Mouse (Mus musculus): Measurements from ENCODE around the gene Msrb2. TPM values are rescaled to one million over a fixed set of nuclear protein-coding genes. Genes with fewer than 3 reads are reported as not detected.

Gene Msrb2
- polyA plus RNA-seq, 1 experiment from 2014 or later: 22.0 TPM

GRCm38 (mm10) chr2:19362880-19363279 is 8.4 kb upstream of the Msrb2 start:
- WGBS: 36% methylated on average over 1 of the region's 1 CpGs
- Histone ChIP-seq H3K4me2 (no peak overlapping the region), H3K27me3 (replicated peaks) (no peaks in the 10 kb centered on the region), H3K9me3 (no peaks in the 10 kb centered on the region), H3K27ac (no peak overlapping the region), H3K4me3 (replicated peaks) (no peak overlapping the region), H3K36me3 (no peaks in the 10 kb centered on the region), H3K9ac (no peak overlapping the region), H3K4me1 (no peaks in the 10 kb centered on the region)
- peak; percentile 58; the same call in 1 of the 2 replicates for ATAC-seq (ENCODE audit: insufficient read depth, low FRiP score, low read depth)

DNA sequence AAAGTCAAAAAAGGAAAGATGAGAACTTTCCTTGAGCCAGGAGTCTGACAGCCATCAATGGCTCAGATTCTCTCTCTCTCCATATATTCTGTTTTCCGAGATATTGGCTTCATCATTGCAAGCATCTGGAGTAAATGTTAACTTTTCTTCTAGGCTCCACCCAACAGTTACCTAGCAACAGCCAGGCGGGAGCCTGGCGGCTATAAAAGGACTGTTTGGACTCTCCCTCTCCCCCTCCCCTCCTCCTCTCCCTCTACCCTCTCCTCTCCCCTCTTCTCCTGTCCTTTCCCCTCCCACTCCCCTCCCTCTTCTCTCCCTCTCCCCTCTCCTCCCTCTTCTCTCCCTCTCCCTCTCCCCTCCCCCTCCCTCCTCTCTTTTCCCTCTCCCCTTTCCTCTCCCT is 4.8 kb upstream of the Msrb2 start:
- Histone ChIP-seq H3K9ac (no peak overlapping the region), H3K36me3 (no peaks in the 10 kb centered on the region), H3K4me2 (no peak overlapping the region), H3K4me1 (no peaks in the 10 kb centered on the region), H3K9me3 (no peaks in the 10 kb centered on the region), H3K27me3 (replicated peaks) (no peaks in the 10 kb centered on the region), H3K4me3 (replicated peaks) (no peak overlapping the region), H3K27ac (no peak overlapping the region)
- WGBS: 25% methylated on average over 3 of the region's 3 CpGs
- no peak for ATAC-seq (ENCODE audit: insufficient read depth, low FRiP score, low read depth)

DNA sequence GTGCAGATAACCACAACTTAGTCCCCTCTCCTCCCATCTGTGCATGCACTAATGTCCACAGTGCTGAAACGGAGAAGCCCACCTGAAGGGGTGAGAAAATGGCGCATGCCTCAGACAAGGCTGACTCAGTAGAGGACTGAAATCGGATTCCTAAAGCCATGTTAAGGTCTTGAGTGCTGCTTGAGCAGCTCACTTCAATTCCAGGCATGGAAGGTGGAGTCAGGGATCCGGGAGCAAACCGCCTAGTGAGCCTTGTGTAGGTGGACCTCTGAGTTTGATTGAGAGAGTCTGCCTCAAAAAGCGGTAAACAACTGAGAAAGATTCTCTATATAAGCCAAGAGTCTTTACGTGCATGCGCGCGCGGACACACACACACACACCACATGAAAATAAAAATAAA is 4.1 kb upstream of the Msrb2 start:
- no peak for ATAC-seq (ENCODE audit: insufficient read depth, low FRiP score, low read depth)
- no peak overlapping the region for H3K4me3 ChIP-seq (replicated peaks)
- no peak overlapping the region for H3K27ac ChIP-seq
- H3K27me3 ChIP-seq (replicated peaks): no peaks in the 10 kb centered on the region
- no peaks in the 10 kb centered on the region for H3K36me3 ChIP-seq
- 77% methylated on average over 11 of the region's 11 CpGs for WGBS
- no peaks in the 10 kb centered on the region for H3K9me3 ChIP-seq
- H3K9ac ChIP-seq: no peak overlapping the region
- H3K4me1 ChIP-seq: 0 out of 2 replicates have a peak, but pooled peaks cover 2% of the 10 kb centered on the region
- no peak overlapping the region for H3K4me2 ChIP-seq

DNA sequence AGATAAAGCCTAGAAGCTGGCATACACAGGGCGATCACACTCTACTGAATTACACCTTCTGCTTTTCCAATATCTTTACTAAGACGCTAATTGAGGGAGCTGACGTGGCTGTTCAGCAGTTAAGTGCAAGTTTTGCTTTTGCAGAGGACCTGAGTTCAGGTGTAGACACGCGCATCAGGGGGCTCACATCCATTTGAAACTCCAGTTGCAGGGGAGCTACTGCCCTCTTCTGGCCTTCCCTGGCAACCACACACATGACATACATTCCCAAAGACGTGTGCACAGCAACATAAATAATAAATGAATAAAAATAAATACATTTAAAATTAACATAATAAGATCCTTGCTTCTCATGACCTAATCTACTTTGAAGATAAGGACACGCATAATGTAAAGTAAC is 2.5 kb downstream of the Msrb2 start:
- no peak overlapping the region for H3K27ac ChIP-seq
- no peaks in the 10 kb centered on the region for H3K27me3 ChIP-seq (replicated peaks)
- ATAC-seq (ENCODE audit: insufficient read depth, low FRiP score, low read depth): no peak
- H3K36me3 ChIP-seq: no peaks in the 10 kb centered on the region
- WGBS: 85% methylated on average over 7 of the region's 7 CpGs
- H3K9ac ChIP-seq: no peak overlapping the region
- no peak overlapping the region for H3K4me3 ChIP-seq (replicated peaks)
- H3K9me3 ChIP-seq: no peaks in the 10 kb centered on the region
- 0 out of 2 replicates have a peak, but pooled peaks cover 3% of the 10 kb centered on the region for H3K4me1 ChIP-seq
- H3K4me2 ChIP-seq: no peak overlapping the region

DNA sequence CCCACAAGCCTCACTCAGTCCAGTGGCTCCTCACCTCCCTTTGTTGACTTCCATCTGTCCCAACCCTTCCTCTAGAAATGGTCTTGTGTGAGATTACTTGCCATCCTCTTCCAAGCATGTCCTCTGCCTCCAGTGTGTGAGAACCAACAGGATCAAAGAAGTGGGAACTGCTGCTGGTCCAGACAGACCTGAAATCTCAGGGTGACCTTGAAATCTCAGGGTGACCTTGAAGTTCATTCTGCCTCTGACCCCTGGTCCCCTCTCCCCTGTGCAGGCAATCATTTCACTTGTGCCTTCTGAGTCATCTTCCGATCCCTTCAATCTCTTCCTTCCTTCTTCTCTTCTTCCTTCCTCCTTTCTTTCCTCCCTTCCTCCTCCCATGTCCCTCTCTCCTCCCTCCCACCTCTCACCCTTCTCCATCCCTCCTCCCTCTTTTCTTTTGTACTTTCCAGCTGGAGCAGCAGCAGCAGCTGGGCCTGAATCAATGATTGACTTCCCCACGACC is 9.3 kb downstream of the Msrb2 start:
- no peak overlapping the region for H3K9ac ChIP-seq
- H3K4me1 ChIP-seq: no peaks in the 10 kb centered on the region
- H3K4me2 ChIP-seq: no peak overlapping the region
- ATAC-seq (ENCODE audit: insufficient read depth, low FRiP score, low read depth): no peak
- H3K4me3 ChIP-seq (replicated peaks): no peak overlapping the region
- H3K9me3 ChIP-seq: no peaks in the 10 kb centered on the region
- no peaks in the 10 kb centered on the region for H3K36me3 ChIP-seq
- H3K27ac ChIP-seq: no peak overlapping the region
- no peaks in the 10 kb centered on the region for H3K27me3 ChIP-seq (replicated peaks)
- WGBS: 59% methylated on average over 2 of the region's 2 CpGs

GRCm38 (mm10) chr2:19380986-19381385 is 9.7 kb downstream of the Msrb2 start:
- WGBS: 34% methylated on average over 2 of the region's 2 CpGs
- no peak overlapping the region for H3K4me2 ChIP-seq
- H3K36me3 ChIP-seq: no peaks in the 10 kb centered on the region
- H3K9ac ChIP-seq: no peak overlapping the region
- H3K4me3 ChIP-seq (replicated peaks): no peak overlapping the region
- no peak for ATAC-seq (ENCODE audit: insufficient read depth, low FRiP score, low read depth)
- H3K27ac ChIP-seq: no peak overlapping the region
- H3K4me1 ChIP-seq: no peaks in the 10 kb centered on the region
- H3K27me3 ChIP-seq (replicated peaks): no peaks in the 10 kb centered on the region
- no peaks in the 10 kb centered on the region for H3K9me3 ChIP-seq

- H3K9me3 ChIP-seq: no peaks in the 10 kb centered on the region
- H3K4me1 ChIP-seq: no peaks in the 10 kb centered on the region
- ATAC-seq (ENCODE audit: insufficient read depth, low FRiP score, low read depth): no peak
- no peak overlapping the region for H3K9ac ChIP-seq
- no peaks in the 10 kb centered on the region for H3K27me3 ChIP-seq (replicated peaks)
- H3K4me2 ChIP-seq: no peak overlapping the region
- no peak overlapping the region for H3K4me3 ChIP-seq (replicated peaks)
- no peaks in the 10 kb centered on the region for H3K36me3 ChIP-seq
- no peak overlapping the region for H3K27ac ChIP-seq
- WGBS: 70% methylated on average over 1 of the region's 1 CpGs
These were observed 11.0 kb downstream of the Msrb2 start for GRCm38 (mm10) chr2:19382206-19382605.

GRCm38 (mm10) chr2:19383006-19383405 is 11.8 kb downstream of the Msrb2 start:
- H3K4me1 ChIP-seq: no peaks in the 10 kb centered on the region
- H3K9me3 ChIP-seq: no peaks in the 10 kb centered on the region
- H3K4me2 ChIP-seq: no peak overlapping the region
- no peak for ATAC-seq (ENCODE audit: insufficient read depth, low FRiP score, low read depth)
- WGBS: 59% methylated on average over 4 of the region's 4 CpGs
- no peak overlapping the region for H3K9ac ChIP-seq
- H3K36me3 ChIP-seq: no peaks in the 10 kb centered on the region
- no peak overlapping the region for H3K4me3 ChIP-seq (replicated peaks)
- H3K27ac ChIP-seq: no peak overlapping the region
- H3K27me3 ChIP-seq (replicated peaks): no peaks in the 10 kb centered on the region

DNA sequence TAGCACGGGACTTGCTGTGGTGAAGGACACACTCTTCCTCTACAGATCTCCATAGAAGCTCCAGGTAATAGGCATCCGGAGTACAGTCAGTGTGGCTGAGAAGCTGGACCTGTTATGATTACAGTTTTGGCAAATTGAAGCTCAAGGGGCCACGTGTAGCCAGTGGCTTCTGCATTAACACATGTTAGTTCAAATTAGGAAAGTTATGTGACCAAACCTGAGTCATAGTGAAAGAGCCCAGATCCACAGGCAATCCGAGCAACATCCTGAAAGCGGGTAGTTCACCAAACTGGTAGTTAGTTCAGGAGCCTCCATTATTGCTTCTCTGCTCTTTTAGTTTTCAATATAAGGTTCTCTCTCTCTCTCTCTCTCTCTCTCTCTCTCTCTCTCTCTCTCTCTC is 14.5 kb downstream of the Msrb2 start:
- H3K4me3 ChIP-seq (replicated peaks): no peak overlapping the region
- no peaks in the 10 kb centered on the region for H3K9me3 ChIP-seq
- no peaks in the 10 kb centered on the region for H3K4me1 ChIP-seq
- H3K27me3 ChIP-seq (replicated peaks): no peaks in the 10 kb centered on the region
- no peaks in the 10 kb centered on the region for H3K36me3 ChIP-seq
- H3K4me2 ChIP-seq: no peak overlapping the region
- no peak for ATAC-seq (ENCODE audit: insufficient read depth, low FRiP score, low read depth)
- WGBS: 89% methylated on average over 5 of the region's 5 CpGs
- no peak overlapping the region for H3K27ac ChIP-seq
- no peak overlapping the region for H3K9ac ChIP-seq

- no peak for ATAC-seq (ENCODE audit: insufficient read depth, low FRiP score, low read depth)
- Histone ChIP-seq H3K4me2 (no peak overlapping the region), H3K27me3 (replicated peaks) (no peaks in the 10 kb centered on the region), H3K4me3 (replicated peaks) (no peak overlapping the region), H3K9ac (no peak overlapping the region), H3K9me3 (no peaks in the 10 kb centered on the region), H3K27ac (no peak overlapping the region), H3K36me3 (no peaks in the 10 kb centered on the region), H3K4me1 (no peaks in the 10 kb centered on the region)
- 81% methylated on average over 12 of the region's 12 CpGs for WGBS
These were observed 17.3 kb downstream of the Msrb2 start for GRCm38 (mm10) chr2:19388329-19389103.

- Histone ChIP-seq H3K27me3 (replicated peaks) (no peaks in the 10 kb centered on the region), H3K4me3 (replicated peaks) (no peak overlapping the region), H3K9ac (no peak overlapping the region), H3K36me3 (no peaks in the 10 kb centered on the region), H3K4me1 (no peaks in the 10 kb centered on the region), H3K9me3 (no peaks in the 10 kb centered on the region), H3K4me2 (no peak overlapping the region), H3K27ac (no peak overlapping the region)
- no peak for ATAC-seq (ENCODE audit: insufficient read depth, low FRiP score, low read depth)
- WGBS: 50% methylated on average over 7 of the region's 7 CpGs
These were observed 19.3 kb downstream of the Msrb2 start for GRCm38 (mm10) chr2:19390411-19391143.

GRCm38 (mm10) chr2:19391649-19392048 is 20.4 kb downstream of the Msrb2 start:
- H3K27ac ChIP-seq: no peak overlapping the region
- H3K9ac ChIP-seq: no peak overlapping the region
- no peaks in the 10 kb centered on the region for H3K27me3 ChIP-seq (replicated peaks)
- H3K9me3 ChIP-seq: no peaks in the 10 kb centered on the region
- 78% methylated on average over 3 of the region's 3 CpGs for WGBS
- H3K4me3 ChIP-seq (replicated peaks): no peak overlapping the region
- no peak overlapping the region for H3K4me2 ChIP-seq
- no peaks in the 10 kb centered on the region for H3K36me3 ChIP-seq
- H3K4me1 ChIP-seq: no peaks in the 10 kb centered on the region
- ATAC-seq (ENCODE audit: insufficient read depth, low FRiP score, low read depth): no peak

All from stomach, embryonic 15.5 days (tissue).